Mouse (Mus musculus) bone marrow, adult 2 months (tissue): ENCODE results near the gene Stoml1.

Source experiments
- CTCF ChIP-seq: fragments of 200-500 bp; IDR thresholded peaks from 2 replicates; pipeline ENCODE4 v1.5.1; 2011; ENCODE audit warnings: low read length, control low read depth; ENCODE audit not compliant: control insufficient read depth, insufficient read depth
- POLR2A ChIP-seq: fragments of 200-500 bp; IDR thresholded peaks from 2 replicates; pipeline ENCODE4 v1.6.1; 2011; ENCODE audit warnings: low read depth, mild to moderate bottlenecking, control low read depth, low read length, borderline replicate concordance; ENCODE audit not compliant: control insufficient read depth

DNA sequence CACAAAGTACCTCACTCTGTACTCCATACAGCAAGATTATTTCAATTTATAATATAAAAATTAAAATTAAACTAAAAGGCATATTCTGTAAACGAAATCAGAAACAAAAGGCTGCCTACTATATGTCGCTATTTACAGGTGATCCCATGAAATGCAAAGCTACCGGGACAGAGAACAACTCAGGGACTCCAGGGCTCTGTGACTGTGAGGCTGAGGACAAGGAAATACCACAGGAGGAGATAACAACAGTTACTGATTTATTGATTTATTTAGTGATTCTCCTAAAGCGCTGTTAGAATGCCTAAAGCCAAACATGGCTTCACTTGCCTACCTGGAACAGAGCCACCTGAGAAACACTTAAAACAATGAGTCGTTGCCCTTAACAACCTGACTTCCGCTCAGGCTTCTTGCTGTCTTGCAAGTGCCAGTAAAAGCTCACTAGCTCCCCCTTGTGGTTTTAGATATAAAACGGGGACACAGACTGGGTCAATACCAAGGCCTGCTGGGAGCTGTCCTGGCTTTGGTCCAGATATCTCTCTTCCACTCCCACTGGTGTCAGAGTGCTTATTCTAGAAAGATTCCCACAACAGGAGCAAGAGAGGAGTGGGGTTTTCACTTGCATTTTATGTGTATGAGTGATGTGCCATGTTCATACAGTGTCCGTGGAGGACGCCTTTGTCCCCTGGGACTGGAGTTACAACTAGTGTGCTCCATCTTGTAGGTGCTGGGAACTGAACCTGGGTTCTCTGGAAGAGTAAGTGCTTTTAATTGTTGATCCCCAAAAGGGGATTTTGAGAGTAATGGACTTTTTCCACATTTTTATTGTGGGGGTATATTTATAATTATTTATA is 27.5 kb downstream of the Stoml1 start:
- peak; percentile 67 for TF ChIP-seq CTCF
- TF ChIP-seq POLR2A, result no peak
